Mouse (Mus musculus) thymus, postnatal 10 days (tissue): ENCODE results near the gene Acad11.

Experiments used
- DNase-seq, 2 experiments: peaks; one replicate each; pipeline ENCODE4 v3.0.0; 2021; ENCODE audit warnings: low spot score in 2 of 2

The Acad11 gene

GRCm38 (mm10) chr9:104063244-104063961 lies at the start of gene Acad11:
Gene Acad11 (plus strand): TSS chr9:104063377.
- DNase-seq = peak; percentile 62 to 72

GRCm38 (mm10) chr9:104014526-104014925 lies 48.7 kb upstream of the Acad11 start:
- no peak for DNase-seq

- DNase-seq = no peak
Measured at GRCm38 (mm10) chr9:104021026-104021425, 42.2 kb upstream of the Acad11 start.

- no peak for DNase-seq
Measured at GRCm38 (mm10) chr9:104027186-104027585, 36.0 kb upstream of the Acad11 start.

- DNase-seq = no peak
Measured at GRCm38 (mm10) chr9:104029861-104030260, 33.3 kb upstream of the Acad11 start.

GRCm38 (mm10) chr9:104034231-104034630 lies 28.9 kb upstream of the Acad11 start:
- no peak for DNase-seq

- no peak for DNase-seq
Measured at GRCm38 (mm10) chr9:104034718-104035117, 28.5 kb upstream of the Acad11 start.

GRCm38 (mm10) chr9:104035261-104036015 lies 27.7 kb upstream of the Acad11 start:
- DNase-seq = peak; percentile 42 to 73

GRCm38 (mm10) chr9:104038266-104038665 lies 24.9 kb upstream of the Acad11 start:
- no peak for DNase-seq

- DNase-seq = no peak
Measured at GRCm38 (mm10) chr9:104039031-104039695, 24.0 kb upstream of the Acad11 start.

- no peak for DNase-seq
Measured at GRCm38 (mm10) chr9:104039742-104040141, 23.4 kb upstream of the Acad11 start.

- no peak for DNase-seq
Measured at GRCm38 (mm10) chr9:104040362-104040761, 22.8 kb upstream of the Acad11 start, which contains the start of gene Gm28305. Gene Gm28305 (plus strand): TSS chr9:104040662.

- DNase-seq = no peak
Measured at GRCm38 (mm10) chr9:104043676-104044075, 19.5 kb upstream of the Acad11 start.

GRCm38 (mm10) chr9:104051028-104051427 lies 12.1 kb upstream of the Acad11 start:
- DNase-seq = no peak

GRCm38 (mm10) chr9:104062430-104063243 lies 540 bp upstream of the Acad11 start, which contains the start of gene Uba5:
Gene Uba5 (minus strand): TSS chr9:104063134.
- peak; percentile 61 to 67 for DNase-seq

- DNase-seq = no peak
Measured at GRCm38 (mm10) chr9:104064571-104064970, 1.4 kb downstream of the Acad11 start.

- no peak for DNase-seq
Measured at GRCm38 (mm10) chr9:104070241-104070640, 7.1 kb downstream of the Acad11 start.

GRCm38 (mm10) chr9:104070863-104071604 lies 7.9 kb downstream of the Acad11 start:
- no peak for DNase-seq

GRCm38 (mm10) chr9:104075808-104076207 lies 12.6 kb downstream of the Acad11 start:
- DNase-seq = peak in 1 of 2 experiments; percentile 25

- no peak for DNase-seq
Measured at GRCm38 (mm10) chr9:104078780-104079179, 15.6 kb downstream of the Acad11 start.

- DNase-seq = peak; percentile 23 to 59
Measured at GRCm38 (mm10) chr9:104079379-104079778, 16.2 kb downstream of the Acad11 start.
